Mouse (Mus musculus) adrenal gland, postnatal 10 days (tissue): ENCODE measurements around the gene Ybx1. TPM values are rescaled to one million over a fixed set of nuclear protein-coding genes. Genes with fewer than 3 reads are reported as not detected.
"Not testable (repeated sequence)": the region's sequence is repeated elsewhere in the genome, so short reads cannot be mapped to it uniquely, and the experiment has no call there.

Experiments used
- DNase-seq: peaks from one replicate; pipeline ENCODE4 v3.0.0; 2021; ENCODE audit warnings: mixed read lengths
- long read RNA-seq, 2 experiments: library from polyadenylated mRNA; stranded (forward); transcript quantifications; one replicate each; pipeline ENCODE4 v2.0.0; 2021
- total RNA-seq, 2 experiments: library from RNA; stranded (reverse); gene quantifications; 2 replicates each; pipeline ENCODE4 v1.2.3; 2021

Gene Ybx1
- 100 to 1,000 TPM; 521 to 559 TPM for total RNA-seq
- long read RNA-seq, experiment 1, transcript Ybx1-201 (8 exons, 1,628 nt): major isoform, 413 of 472 reads
- long read RNA-seq, experiment 1, partial matches to known transcripts: 24 of 472 reads
- long read RNA-seq, experiment 1, other reads (novel, unspliced or antisense): 32 of 472 reads
- long read RNA-seq, experiment 2, transcript Ybx1-201 (8 exons, 1,628 nt): major isoform, 284 of 307 reads
- long read RNA-seq, experiment 2, partial matches to known transcripts: 9 of 307 reads
- long read RNA-seq, experiment 2, other reads (novel, unspliced or antisense): 13 of 307 reads

DNA sequence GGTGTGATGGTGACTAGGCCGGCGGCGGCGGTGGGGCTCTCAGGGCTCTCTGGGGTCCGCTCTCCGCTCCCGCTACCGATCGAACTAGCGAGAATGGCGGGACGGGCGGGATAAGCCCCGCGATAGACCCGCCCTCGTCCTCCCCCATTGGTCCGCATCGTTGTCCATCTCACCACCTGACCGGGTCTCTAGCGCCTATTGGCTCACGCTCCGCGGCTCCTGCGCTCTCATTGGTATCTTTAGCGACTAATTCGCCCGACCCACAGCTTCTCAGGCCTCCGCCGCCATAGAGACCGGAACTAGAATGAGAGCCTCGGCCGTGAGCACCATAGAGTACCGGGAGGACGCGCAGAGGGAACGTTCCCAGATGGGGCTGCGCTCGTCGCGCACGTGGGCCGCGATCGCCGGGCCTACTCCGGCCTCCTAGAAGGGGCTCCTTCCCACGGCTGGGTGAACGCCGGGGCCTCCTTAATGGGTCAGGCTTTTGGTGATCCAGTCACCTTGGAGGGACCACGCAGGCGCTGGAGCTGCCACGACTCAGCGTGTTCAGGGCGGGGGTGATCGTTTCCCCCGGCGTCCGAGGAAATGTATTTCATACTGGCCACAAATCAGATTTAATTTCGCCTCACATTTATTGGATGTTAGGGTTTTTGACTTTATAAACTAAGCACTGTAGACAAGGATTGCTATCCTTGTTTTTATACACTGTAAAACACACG is at the start of gene Ybx1:
Ybx1 (minus strand) TSS at position 190 of the 719 bp plus-strand sequence.
- peak; percentile 100 for DNase-seq

DNA sequence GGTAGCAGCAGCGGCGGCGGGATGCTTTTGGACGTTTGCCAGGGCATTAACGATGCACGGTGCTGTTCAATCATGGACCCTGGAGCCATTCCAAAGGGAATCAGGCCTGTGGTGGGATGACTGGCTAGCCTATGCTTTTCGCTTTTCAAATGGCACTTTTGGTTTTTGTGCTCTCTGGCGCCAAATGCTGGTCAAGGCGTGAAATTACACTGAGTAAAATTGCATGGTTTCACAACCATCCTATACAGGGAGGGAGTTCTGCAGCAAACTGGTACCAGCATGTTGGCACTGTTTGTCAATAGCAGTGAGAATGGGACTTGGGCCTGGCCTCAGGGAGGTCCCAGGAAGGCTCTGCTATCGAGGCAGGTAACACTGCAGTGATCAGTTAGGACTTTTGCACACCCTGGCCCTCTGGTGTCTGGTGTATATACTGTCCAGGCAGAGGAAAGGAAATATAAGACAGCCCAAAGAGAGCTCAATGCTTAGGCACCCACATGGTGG is 44.5 kb upstream of the Ybx1 start:
- DNase-seq: peak; percentile 58

DNA sequence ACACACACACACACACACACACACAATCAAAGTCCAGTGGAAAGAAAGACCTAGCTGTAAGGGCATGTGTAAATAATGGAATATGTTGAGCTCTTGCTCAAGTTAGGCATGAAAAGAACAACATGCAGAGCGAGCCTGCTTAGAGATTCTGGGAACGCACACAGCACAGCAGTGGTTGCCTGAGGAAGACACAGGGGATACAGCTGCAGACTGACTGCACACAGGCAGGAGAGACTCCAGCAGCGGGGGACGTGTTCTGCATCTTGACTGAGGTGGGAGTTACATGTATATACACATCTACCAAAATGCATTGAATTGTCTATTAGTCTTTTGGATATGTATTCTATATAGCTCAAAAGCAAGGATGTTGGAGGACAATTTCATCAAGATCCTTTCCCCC is 44.0 kb upstream of the Ybx1 start:
- no peak for DNase-seq

DNA sequence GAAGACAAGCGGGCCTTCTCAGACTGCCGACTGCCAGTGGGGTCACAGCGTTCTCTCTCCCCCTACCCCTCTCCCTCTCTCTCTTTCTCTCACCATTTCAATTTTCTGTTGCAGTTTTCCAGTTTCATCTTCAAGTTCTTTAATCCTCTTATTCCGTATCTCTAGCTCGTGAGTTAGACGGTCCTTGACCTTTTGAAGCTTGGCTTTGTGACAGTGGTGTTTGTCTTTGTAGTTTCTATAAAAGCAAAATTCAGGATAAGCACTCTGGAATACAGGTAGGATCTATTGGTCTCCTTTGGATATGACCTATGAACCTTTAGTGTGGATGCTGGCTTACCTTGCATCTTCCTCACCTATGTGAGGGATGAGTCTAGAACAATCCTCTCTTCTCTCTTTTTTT is 39.1 kb upstream of the Ybx1 start:
- DNase-seq: peak; percentile 62

DNA sequence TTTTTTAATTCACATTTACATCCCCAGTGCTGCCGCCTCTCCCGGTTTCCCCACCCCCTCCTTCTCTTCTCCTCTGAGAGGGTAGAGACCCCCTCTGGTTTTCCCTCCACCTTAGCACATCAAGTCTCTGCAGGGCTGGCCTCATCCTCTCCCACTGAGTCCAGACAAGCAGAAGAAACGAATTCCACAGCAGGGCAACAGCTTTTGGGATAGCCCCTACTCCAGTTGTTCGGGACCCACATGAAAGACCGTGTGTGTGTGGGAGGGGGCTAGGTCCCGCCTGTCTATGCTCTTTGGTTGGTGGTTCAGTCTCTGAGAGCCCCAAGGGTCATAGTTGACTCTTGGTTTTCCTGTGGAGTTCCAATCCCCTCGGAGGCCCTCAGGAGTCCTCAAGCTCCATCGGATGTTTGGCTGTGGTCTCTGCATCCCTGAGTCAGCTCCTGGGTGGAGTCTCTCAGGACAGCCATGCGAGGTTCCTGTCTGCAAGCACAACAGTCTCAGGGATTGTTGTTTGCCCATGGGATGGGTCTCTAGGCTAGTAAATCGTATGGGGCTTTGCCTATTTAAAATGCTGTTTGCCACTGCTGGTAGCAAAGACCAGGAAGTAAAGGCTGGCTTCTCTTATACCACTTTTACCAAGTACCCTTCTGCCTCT is 26.6 kb upstream of the Ybx1 start:
- no peak for DNase-seq

DNA sequence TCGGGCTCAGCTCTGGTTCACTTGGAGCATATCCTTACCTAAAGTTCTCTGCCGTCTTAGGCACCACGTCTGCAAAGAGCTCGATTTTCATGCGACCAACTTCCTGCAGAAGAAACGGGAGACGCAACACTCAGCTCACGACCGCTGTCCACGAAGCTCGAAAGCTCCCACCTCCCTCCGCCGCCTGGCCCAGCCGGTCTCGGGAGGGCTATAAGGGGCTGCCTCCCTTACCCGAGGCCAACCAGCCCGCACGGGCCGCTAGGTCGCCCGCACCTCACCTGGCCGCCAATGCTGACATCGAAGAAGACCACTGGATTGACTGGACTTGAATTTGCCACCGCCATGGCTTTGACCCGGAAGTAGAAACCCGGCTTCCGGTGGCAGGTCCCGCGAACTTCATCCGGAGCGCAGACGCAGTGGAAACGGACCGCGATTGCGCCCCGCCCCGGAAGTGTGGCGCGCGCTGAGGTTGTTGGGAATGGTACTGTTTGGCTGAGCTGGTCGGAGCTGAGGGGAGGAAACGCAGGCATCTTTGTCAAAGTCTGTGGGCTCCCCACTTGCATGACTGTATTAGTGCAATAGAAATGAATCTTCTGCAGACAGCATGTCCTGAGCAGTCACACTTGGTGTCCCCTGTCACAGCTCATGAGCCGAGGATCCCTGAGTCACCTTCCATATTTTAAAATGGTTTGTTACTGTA is 25.9 kb upstream of the Ybx1 start, which contains the start of gene Ppih:
Ppih (minus strand) TSS at position 416 of the 700 bp plus-strand sequence.
- DNase-seq: peak; percentile 97

DNA sequence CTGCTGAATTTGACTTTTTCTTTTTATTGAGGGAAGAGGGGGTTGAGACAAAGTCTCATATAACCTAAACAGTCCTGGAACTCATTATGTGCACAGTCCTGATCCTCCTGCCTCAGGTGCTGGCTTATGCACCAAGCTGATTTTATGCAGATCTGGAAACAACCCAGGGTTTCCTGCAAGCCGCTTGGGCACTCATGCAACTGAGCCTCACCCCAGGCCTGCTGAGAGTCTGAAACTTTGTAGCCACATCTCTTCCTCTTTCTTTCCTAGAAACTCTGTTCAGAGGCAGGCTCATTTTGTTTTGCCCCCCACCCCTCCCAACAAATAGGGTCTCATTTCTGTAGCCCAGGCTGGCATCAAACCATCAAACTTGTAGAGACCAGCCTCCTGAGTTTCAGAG is 19.4 kb upstream of the Ybx1 start:
- DNase-seq: no peak

DNA sequence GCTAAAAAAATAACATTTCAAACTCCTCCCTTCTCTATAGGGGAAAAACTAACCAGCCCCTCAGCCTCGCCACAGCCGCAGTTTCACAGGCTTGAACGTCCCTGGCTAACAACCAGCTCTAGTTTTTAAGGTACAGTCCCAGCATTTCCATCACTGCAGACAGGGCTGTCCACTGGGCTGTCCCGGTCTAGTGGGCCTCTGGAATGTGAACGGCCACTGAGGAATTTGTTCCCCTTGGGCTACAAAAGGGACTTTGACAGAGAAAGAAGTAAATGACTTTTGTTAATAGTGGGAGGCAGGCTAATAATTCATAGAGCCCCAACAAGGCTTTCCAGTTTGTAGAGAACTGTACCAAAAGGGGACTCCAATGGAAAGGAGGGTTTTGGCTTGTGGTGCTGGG is 11.0 kb upstream of the Ybx1 start:
- DNase-seq: no peak

DNA sequence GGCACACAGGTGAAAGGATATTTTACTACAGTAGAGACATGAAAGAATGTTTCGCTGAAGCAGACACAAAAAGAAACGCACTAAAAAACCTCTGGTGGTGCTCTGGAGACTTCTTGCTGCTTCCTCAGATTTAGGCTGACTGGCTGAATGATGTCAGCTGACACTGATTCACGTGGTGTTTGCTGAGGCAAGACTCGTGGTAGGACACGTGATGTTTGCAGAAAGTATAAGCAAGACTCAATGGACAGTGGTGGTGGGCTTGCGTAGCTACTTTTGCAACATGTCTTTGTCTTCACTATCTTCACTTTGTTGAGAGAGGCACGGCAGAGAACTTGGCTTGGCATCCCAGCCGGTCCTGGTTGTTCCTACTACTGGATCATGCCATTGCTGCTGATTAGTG is 8.9 kb upstream of the Ybx1 start:
- no peak for DNase-seq

DNA sequence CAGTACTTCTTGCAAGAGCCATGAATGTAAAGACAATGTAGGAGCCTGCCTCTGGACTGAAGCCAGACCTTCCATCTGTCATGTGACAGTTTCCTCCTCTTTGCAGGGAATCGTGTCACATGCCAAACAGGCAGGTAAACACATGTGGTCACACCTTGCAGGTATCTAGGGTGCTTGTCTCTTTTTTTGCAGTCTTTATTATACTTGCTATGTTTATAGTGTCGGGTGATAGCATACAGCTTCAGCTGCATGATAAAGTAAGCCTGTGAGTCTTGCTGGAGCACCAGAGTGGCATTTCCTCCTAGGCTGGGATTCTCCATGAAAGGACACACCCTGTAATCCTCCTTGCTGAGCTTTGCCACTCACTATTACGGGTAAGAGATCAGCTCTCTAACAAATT is 7.4 kb upstream of the Ybx1 start:
- DNase-seq: no peak

DNA sequence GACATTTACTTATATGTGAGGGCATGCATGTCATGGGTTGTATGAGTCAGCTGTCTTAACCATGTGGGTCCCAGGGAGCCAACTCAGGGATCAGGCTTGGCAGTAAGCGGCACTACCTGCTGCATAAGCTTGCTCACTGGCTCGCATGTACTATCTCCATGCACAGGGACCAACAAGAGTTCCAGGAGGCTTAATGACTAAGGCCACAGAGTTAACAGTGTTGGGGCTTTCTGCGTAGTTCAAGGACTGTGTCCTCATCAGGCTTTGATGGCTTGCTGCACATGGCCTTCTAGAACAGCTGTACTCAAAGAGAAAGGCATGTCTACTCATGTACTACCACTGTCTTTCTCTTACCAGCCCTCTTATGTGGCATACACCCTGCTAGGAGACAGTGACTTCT is 6.4 kb upstream of the Ybx1 start:
- peak; percentile 17 for DNase-seq

DNA sequence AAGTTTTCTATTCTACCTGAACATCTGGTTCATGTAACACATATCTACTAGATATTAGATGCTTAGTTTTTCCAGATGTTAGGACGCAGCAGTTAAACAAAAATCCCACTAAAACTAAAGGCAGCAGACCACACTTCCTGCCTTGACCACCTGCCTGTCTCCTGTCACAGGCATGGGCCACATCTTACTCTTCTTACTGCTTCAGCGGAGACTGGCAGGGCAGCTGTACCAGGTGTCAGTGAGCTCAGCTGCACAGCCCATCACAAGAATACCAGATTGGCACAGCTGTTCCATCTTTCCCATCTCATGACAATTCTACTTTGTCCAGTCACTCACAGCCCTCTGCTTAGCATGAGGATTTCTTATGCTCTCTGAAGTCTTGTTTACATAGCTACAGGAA is 3.0 kb upstream of the Ybx1 start:
- no peak for DNase-seq

DNA sequence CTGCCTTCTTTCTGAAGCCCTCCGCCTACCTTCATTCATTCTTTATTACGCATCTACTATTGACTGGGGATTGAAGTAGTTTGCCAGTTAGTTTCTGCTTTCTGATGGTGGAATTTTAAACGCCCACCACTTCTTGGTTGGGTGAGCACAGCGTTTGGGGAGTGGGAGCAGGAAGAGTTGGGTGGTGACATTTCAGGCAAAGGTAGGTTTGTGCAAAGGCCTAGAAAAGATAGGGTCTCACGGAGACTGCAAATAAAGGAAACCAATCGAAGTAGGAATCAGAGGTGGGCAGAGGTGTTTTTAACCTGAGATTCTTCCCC is 690 bp upstream of the Ybx1 start:
- DNase-seq: no peak

DNA sequence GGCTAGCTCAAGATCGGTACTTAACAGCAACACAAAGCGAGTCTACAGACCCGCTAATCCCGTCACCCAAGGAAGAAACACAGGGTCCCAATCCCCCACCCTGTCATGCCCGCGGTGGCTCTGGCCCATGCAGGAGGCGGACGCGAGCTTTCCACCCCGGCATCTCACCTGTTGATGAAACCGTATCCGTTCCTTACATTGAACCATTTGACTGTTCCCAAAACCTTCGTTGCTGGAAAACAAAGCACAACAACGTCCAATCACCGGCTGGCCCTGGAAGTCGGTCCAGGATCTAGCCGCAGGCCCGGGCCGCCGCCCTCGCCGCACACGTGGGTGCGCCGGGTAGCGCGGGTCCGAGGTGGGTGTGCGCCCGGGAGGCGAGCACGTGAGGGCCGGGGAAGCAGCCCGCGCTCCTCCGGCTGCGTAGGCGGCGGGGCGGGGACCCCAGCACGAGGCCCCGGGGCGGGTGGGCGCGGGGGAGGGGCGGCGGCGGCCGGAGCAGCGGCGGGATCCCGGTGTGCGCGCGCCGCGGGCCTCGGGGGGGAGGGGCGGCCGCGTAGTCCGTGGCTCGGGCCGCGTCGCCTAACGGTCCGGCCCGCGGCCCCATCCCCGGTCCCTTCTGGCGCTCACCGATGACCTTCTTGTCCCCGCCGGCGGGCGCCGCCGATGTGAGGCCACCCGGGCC is 688 bp downstream of the Ybx1 start:
- DNase-seq: peak; percentile 61

DNA sequence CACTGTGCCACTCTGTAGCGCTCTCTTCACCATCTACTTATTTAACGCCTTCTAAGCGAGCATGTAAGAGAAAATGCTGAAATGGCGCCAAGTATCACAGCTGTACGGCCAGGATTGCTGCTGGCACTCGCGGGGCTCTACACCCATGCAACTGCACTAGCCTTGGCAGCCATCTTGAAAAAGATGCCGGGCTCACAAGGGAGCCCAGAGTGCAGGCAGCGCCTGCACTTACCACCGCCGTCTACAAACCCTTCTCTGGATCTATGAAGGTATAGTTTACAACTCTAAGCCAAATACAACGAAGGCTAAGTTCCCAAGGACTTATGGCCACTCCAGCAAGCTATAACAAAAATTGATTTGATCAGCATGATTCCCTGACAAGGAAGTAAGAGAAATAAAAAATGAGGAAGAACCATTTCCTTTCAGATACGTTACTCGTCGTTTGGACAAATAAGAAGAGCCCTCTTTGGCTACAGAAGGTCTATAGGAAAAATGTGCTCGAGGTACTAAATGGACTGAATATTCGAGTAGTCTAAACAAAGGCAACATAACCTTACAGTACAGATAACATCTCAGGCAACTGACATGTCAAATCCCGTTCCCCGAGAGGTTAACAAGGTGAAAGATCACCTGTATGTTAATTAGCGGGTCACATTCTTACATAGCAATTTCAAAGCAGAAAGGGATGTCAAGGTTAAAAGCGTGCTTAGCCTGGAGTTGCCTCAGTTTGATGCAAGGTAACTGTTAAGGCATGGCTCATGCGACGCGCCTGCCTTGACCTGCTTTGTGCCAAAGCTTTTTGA is 1.4 kb downstream of the Ybx1 start:
- DNase-seq: peak; percentile 69

DNA sequence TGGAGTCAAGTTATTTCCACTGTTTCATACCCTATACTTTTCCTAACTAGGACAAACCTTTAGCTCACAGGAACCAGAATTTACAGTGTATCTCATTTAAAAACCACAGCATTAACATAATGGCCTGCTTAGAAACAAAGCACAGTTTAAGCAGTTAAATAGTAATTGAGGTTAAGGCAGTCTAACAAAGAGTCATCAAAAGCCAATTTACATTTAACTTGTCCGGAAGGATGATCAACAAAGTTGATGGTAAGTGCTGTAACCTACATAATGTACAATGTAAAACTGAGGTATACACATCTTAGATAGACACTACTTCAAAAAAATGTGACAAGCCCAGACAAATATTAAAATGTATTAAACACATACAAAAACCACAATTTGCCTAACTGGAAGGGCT is 2.5 kb downstream of the Ybx1 start:
- DNase-seq: no peak

DNA sequence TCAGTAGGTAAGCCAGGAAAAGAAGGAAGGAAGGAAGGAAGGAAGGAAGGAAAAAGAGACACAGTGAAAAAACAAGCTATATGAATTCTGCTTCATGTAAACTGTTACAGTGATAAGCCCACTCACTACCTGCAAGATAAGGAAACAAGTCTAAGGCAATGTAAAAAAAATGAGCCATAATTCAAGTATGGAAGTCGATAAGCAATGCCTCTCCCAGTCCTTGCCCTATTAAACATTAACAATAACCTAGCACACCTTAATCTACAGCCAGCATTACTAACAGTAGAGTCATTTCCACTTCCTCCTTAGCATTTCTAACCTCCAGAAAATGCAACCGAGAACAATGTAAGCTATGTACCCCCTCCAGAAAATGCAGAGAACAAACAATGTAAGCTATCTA is 9.1 kb downstream of the Ybx1 start:
- no peak for DNase-seq

DNA sequence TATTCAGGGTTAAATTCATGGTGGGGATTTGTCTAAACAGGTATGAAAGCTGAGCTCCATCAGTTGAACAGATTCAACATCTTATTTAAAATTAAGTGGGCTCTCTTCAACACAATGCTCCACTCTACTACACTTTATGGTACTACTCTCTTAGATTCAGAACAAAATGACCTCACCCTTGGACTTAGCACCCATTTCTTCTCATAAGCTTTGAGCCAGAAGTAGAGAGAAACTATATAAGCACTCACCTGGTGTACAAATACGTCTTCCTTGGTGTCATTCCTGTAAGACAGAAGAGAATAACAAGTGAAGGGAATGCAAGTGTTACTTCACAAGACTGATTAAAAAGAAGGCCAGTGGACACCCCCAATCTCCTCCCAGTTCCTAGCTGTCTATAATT is 9.5 kb downstream of the Ybx1 start:
- DNase-seq: no peak

DNA sequence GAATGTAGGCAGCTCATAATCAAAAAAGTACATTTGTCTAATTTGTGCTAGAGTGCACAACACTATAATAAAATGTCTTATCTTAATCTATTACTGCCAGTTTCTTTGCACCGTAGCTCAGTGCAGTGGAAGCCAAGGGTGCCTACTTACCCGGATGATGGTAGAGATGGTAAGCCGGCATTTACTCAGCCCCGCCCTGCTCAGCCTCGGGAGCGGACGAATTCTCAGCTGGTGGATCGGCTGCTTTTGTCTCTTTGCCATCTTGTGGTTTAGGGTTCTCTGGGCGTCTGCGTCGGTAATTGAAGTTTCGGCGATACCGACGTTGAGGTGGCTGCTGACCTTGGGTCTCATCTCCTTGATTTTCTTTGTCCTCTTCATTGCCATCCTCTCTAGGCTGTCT is 15.6 kb downstream of the Ybx1 start:
- DNase-seq: not testable (repeated sequence)

DNA sequence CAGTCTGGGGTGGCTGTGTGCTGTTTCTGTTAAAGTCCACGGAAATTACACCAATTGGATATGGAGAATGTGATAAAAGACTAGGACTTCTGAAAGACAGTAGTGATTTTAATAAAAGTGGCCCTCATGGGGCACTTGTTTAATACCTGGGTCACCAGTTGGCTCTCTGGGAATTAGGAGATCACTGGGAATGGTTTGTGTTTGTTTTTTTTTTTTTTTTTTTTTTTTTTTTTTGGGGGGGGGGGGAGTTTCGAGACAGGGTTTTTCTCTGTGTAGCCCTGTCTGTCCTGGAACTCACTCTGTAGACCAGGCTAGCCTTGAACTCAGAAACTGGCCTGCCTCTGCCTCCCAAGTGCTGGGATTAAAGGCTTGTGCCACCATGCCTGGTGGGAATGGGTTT is 18.7 kb downstream of the Ybx1 start:
- no peak for DNase-seq

DNA sequence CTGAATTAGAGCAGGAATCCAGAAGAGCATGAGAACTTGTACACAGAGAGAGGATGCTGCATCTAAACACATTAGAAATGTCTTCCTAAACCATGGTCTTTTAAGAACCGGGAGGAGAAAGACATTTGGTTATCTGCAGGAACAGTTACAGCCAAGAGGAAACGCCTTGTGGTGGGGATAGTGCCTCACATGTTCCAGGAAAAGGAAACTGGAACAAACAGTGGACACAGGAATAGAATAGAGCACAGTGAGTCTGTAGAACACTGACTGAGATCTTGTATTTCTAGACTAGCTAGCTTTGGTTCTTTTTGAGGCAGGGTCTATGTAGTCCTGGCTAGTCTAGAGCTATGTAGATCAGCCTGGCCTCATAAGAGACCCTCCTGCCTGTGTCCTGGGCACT is 19.2 kb downstream of the Ybx1 start:
- no peak for DNase-seq
